Mouse (Mus musculus): ENCODE data around the gene Olfr463.

Olfr463 gene

GRCm38 (mm10) chr11:87846968-87847600 lies 50.1 kb downstream of the Olfr463 start:
- no peak for DNase-seq (ENCODE audit: low spot score)

All from lung, postnatal 25 days (tissue).